Mouse (Mus musculus) gastrocnemius, postnatal 36 days (tissue): ENCODE data around the gene Cipc. TPM values are rescaled to one million over a fixed set of nuclear protein-coding genes. Genes with fewer than 3 reads are reported as not detected.
A peak's percentile ranks its signal among the peaks of the same experiment; 100 is the strongest.

Source experiments
- DNase-seq, 2 experiments: peaks; one replicate each; pipeline ENCODE4 v3.0.0; 2022
- intact Hi-C: fragments of 180-260 bp; cut with DNase I; formaldehyde crosslinking; loops from one replicate; pipeline ENCODE4 v1.15.1; 2025
- total RNA-seq, 2 experiments: library from RNA; stranded (reverse); gene quantifications; 2 replicates each; pipeline ENCODE4 v1.2.3; 2021

The Cipc gene
- total RNA-seq, 2 experiments from 2014 or later = 26.3 to 30.3 TPM

DNA sequence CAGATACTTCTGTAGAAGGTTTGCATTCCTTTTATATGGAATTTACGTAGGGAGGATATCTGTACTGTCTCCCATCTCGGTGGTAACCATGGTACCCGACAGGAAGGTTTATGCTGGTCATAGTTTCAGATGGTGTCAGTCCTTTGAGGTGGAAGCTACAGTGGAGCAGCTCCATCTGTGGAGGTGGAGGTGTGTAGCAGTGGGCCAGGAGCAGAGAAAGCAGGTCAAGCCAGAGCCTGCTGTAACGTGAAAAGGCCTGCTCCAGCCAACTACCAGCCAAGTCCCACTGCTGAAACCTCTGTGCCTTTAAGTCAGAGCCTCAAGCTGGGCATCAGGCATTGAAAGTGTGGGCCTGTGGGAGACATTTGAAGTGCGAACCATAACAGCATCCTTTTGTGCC, 11.7 kb downstream of the Cipc start:
- intact Hi-C loops = no loop called here
- DNase-seq = no peak

DNA sequence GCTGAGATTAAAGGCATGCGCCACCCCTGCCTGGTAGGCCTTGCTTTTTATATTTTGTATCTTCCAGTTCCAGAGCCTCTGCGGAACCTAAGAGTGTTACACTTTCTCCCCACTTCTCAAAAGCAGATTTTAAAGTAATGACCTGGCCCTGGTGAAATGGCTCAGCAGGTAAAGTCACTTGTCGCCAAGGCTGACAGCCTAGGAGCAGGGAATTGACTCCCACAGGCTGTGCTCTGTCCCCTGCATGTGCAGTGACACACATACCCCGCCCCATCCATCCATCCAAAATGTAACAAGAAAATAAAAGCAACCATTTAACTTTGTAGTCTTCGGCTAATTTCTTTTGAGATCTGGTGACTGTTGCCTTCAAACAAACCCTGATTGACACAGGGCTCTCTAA, 12.8 kb downstream of the Cipc start:
- no peak for DNase-seq
- intact Hi-C loops = no loop called here

DNA sequence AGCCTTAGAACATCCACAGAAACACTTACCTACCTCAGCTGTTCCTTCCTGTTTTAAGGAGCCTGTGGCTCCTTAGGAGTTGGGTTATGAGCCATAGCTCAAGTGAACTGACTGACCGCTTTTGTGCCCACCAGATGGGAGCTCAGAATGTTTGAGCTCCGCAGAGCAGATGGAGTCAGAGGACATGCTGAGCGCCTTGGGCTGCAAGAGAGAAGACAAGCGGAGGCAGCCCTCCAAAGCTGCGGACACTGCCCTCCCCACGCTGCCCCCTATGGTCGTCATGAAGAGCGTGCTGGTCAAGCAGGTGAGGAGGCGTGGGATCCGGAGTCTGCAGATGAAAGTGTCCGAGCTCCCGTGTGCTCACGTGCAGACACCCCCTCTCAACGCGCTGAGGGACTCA, 13.3 kb downstream of the Cipc start:
- intact Hi-C loops = no loop called here

DNA sequence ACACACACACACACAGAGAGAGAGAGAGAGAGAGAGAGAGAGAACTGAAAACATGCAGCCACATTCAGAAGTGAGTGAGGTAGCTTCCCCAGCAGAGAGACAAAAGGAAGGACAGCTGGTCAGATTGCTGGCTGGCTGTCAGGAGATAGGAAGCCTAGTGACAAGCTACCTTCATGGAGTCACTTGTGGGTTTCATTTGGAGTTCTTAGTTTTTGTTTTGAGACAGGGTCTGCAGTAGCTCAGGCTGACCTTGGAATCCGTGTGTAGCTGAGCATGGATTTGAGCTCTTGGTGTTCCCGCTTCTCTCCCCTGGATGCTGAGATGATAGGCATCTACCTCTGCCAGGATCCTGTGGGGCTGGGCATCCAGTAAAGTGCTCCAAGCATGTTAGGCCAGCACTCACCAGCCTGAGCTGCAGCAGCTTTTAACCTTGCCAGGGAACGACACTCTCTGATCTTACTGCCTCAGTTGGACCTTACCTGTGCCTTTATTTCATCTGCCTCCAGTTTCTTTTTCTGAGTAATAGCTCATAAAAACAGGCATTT, 14.0 kb downstream of the Cipc start:
- intact Hi-C loops = no loop called here
- DNase-seq = no peak

More for the DNA sequence above, 13.3 kb downstream of the Cipc start:
- no peak for DNase-seq

DNA sequence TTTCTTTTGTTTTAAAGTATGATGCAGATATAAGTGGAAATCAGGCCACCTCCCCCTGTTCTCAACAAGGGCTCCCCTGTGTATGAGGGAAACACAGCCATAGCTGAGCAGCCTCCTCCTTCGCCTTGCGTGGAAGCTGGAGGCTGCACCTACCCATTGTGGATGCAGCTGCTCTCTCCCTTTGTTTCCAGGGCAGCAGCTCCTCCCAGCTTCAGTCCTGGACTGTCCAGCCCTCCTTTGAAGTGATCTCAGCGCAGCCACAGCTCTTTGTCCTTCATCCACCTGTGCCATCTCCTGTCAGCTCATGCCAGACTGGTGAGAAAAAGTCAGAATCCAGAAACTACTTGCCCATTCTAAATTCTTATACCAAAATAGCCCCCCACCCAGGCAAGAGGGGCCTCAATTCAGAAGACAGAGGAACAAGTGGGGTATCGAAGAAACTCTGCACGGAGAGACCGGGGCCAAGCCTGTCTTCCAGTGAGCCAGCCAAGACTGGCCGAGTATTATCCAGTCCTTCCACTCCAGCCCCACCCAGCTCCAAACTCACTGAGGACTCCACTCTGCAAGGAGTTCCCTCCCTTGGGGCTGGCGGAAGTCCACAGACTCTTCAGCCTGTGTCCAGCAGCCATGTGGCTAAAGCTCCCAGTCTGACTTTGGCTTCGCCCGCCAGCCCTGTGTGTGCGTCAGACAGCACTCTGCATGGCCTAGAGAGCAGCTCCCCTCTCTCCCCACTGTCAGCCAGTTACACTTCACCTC, 14.9 kb downstream of the Cipc start:
- peak in 1 of 2 experiments; percentile 35 for DNase-seq

DNA sequence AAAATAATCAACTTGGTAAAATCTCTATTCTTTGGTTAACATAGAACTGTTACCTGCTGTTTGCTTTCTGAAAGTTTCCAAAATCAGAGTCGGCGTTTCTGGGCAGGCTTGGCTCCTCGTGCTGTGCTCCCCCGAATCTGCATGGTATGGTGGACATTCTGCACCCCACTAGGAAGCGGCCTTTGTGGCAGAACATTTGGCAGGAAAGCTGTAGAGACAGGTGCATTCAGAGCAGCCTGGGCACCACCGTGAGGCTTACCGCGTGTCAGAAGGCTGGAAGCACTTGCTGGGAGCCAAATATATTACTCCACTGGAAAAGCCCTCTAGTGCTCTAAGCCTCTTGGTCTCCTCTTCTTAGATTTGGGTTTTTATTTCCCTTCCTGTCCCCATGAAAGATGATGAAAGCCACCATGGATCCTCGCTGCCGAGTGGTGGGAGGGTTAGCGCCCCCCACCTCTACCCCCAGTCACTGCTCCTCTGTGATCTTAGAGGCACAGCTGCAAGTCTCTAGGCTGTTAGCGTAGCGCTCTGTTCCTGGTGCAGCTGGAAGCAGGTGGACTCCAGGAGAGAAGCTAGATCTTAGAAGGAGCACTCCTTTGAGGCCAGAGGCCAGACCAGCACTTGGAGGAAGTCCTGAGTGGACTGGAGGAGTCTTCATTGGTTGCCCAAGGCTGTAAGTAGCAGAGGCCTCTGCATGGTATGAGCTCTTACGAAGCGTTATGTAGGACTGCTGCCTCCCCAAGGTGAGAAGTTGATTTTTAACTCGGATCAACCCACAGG, 17.6 kb downstream of the Cipc start:
- intact Hi-C loops = no loop called here
- no peak for DNase-seq

More for the DNA sequence above, 14.9 kb downstream of the Cipc start:
- intact Hi-C loops = no loop called here

DNA sequence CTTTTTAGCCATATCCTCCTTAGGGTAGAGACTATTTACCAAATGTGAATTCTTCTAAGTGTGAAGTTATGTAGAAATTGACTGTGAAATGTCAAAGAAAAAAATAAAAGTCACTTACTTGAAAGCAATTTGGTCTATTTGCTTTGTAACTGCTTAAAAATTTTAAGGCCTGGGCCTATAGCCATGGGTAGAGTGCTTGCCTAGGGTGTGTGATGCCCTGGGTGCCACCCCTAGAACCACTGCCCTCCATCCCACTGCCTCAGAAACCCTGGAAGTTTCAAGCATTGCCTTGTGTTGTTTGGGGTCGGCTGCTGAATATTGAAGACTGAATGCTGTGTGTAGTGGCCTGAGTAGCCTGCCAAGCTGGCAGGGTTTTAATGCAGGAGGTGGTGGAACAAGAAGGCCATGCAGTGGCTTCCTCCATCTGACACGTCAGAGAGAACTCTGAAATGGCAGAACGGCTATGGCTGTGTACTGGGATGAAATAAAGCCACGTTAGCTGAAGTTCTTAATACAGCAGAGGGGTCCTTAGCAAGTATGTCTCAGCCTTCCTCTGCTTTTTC, 18.5 kb downstream of the Cipc start:
- intact Hi-C loops = no loop called here
- DNase-seq = no peak

DNA sequence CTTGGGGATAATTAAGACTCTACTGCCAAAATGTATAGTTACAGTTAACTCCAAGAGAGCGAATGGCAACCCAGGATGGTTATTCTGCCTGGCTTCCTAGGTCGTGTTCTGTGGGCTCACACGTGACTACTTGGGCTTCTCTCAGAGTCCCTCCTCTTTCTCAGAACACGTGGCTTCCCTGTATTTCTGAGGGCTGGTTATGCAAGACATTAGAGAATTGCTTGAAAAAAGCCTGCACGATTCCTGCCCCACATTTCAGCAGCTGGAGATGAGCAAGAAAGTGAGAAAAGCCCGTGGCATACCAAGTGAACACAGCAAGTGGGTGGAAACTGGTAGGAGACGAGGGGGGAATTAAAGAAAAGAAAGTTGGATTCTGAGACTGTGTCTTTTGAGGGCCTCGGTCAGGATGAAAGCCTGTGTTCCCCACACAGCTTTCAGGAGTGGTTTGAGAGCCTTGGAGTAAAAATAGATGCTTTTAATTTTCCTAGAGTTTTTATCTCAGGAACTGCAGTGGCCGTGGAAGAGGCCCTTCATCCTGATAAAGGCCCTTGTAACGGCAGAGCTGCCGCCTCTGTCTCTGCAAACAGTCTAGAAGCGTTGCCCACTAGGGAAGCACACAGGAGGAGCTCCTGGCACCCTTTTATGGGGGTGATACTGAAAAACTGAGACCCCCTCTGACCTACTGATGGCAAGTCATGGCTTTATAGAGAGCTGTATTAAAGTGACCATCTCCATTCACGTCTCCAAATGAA, 21.8 kb downstream of the Cipc start:
- no peak for DNase-seq
- intact Hi-C loops = no loop called here

DNA sequence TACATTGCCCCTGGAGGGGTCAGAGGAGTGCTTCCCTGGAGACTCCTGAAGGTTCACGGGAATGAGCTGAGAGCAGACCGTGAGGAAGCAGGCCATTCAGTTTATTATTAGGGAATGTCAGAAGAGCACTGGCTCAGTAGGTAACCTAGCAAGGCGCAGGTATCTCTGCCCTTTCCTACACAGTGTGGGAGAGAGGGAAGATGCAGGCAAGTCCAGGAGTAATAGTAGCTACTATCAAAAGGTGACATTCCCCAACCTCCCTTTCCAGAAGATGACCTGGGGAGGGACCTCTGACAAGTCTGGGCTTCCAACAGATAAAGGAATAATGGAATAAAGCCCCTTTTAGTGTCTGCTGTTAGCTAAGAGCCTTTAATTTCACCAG, 22.4 kb downstream of the Cipc start:
- intact Hi-C loops = no loop called here
- DNase-seq = no peak

DNA sequence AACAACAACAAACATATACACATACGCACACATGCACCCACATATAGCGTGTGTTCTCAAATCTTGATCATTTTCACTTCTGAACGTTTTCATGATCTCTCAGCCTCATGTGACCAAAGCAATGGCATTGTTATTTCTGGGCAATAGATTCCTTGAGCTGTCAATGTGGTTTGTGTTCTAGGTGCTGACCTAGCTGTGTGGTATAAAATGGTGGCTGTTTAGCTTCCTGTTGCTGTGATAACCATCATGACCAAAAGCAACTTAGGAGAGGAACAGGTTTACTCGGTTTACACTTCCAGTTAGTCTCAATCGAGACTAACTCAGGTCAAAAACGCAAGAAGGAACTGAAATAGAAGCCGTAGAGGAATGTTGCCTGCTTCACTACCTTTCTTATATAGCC, 24.2 kb downstream of the Cipc start:
- intact Hi-C loops = no loop called here
- DNase-seq = no peak

DNA sequence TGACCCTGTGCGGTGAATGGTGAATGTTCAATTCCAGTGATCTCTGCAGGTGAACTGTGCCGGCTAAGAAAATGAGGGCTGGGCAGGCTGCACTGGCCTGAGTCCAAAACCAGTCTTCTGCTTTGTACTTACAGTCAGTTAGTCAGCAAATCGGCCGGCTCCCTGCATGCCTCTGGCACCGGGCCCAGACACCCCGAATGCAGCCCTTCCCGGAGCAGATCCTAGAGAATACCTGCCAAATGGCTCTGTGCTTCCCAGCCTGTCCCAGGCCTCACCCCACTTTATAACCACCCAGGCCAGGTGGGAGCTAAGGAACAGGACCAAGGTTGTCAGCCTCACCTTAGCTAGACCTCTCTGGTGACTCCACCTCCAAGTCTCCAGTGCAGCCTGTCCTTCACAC, 26.4 kb downstream of the Cipc start:
- DNase-seq = peak; percentile 31 to 35
- intact Hi-C loops = no loop called here

DNA sequence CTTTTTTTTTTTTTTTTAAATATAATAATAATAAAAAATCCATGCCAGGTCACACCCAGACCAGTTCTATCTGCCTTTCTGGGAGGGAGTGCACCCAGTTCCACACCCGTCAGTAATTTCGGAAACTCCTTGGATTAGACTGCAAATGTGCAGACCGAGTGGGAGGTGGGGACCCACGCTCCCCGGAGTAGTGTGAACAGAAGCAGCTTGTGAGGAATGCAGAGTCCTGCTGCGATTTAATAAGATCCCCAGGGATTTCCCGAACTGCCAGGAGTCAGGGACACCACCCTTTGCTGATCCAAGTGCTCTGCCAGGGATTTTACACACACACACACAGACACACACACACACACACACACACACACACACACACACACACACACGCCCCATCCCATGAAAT, 26.9 kb downstream of the Cipc start:
- intact Hi-C loops = loop anchor here (2.0 kb wide), 1 partner anchor 205 kb away; no protein-coding TSS in a partner anchor
- DNase-seq = no peak

DNA sequence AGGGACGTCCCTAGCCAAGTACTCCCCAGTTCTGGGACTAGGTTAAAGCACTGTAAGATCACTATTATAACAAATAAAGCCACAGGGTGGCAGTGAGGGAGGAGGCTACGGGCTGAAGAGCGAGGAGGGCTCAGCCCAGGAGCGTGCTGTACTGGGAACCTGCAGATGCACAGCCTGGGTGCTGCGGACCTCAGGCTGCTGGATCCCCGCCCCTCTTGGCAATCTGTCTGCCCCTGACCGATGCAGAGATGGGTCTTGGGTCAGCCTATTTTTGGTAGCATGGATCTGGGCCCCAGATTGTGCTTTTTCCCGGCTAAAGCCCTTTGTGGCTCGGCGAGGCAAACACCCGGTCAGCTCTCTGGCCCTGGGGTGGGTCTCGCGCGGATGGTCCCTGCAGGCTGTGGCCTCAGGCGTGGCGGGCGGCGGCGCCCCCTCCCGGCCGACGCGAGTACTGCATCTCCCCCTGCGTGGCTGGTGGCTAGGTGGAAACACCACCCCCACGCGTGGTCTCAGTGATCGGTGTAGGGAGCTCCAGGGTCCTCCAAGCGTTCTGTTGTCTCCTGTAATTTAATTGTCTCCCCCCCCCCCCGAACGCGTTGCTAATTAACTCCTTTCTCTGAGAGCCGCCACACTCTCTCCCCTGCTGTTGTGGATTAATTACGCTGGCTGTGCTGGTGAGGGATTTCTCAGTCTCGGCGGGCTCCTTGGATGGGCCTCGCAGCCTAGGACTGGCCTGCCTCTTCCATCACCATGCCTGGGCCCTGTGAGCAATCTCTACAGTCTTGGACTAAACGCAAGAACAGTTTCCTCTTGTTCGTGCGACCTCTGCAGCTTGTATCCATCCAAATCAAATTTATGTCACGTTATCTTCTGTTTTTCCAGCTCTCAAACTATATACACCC, 27.8 kb downstream of the Cipc start:
- intact Hi-C loops = loop anchor here (2.0 kb wide), 1 partner anchor 206 kb away; no protein-coding TSS in a partner anchor

DNA sequence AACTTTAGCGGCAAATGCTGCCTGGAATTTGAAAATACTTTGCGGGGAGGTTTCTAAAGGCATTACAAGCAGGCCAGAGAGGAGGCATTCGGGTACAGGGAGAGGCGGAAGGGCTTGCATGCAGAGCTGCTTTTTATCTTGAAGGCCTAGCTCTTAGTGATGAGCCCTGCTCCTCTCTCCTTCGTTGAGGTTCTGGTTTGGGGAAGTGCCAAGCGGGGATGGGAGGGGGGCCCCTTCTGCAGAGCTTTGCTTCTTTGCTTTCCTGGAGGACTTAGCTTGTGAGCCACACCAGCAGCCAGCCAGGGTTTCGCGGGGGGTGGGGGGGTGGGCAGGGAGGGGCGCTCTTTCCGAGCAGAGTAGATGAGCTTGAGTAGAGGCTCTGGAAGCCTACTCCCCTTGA, 28.9 kb downstream of the Cipc start:
- intact Hi-C loops = loop anchor here (2.0 kb wide), 1 partner anchor 207 kb away; no protein-coding TSS in a partner anchor
- no peak for DNase-seq

More for the DNA sequence above, 27.8 kb downstream of the Cipc start:
- peak; percentile 58 to 75 for DNase-seq

DNA sequence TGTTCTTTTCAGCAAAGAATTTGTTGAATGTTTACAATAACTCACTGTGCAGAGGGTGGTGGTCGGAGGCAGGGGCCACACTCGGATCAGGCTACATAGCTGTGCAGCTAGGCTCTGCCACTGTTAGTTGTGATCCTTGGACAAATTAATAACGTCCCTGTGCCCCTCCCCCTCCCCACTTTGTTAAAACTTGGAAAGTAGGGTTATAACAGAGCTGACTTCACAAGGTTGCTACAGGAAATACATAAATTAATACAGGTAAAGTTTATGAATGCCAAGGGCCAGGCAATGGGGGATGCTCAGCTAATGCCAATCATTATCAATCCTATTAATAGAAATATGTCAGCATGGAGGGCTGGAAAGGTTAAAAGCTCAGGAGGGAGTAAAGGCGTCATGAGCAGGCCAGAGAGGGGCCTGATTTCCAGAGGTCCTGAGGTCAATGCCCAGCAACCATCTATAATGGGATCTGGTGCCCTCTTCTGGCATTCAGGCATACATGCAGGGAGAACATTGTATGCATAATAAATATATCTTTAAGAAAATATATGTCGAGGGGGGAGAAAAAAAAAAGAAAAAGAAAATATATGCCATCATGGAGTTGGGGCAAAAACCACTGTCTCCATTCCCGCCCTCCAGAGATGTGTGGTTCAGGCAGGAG, 29.8 kb downstream of the Cipc start:
- DNase-seq = no peak
- intact Hi-C loops = no loop called here

DNA sequence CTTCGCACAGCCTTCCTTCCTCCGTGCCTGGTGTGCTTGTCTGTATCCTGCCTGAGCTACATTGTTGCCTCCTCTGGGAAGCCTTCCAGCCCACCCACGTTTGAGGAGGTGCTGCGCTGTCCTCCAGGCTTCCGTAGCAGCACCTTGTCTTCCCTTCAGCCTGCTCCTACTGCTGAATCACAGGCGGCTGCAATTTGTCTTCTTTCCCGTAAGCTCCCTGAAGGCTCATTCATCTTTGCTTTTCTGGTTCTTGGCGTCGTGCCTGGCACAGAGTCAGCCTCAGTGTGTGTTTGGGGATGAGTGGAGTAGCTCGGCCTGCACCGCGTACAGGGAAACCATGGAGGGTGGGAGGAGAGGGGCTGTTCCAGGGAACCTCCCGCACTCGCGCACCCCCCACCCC, 31.0 kb downstream of the Cipc start:
- intact Hi-C loops = no loop called here
- DNase-seq = no peak

DNA sequence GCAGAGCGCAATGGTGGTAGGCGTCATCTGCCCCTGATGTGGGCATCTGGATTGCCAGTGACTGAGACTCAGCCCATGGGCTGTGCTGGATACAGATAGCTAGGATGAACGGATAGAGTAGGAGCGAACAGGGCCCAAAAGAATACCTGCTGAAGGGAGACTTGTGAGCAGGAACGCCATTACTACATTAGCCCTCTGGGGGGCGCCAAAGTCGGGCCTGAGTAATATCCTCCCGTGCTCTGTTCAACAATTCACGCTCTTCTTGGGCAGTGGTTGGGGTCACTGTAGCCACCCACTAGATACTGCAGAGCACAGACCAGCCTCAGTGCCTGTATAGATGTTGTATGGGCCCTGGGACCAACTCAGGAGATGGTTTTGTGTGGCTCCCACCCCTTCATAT, 34.3 kb downstream of the Cipc start:
- intact Hi-C loops = loop anchor here (5.0 kb wide), 1 partner anchor 71 kb away; no protein-coding TSS in a partner anchor
- DNase-seq = no peak

DNA sequence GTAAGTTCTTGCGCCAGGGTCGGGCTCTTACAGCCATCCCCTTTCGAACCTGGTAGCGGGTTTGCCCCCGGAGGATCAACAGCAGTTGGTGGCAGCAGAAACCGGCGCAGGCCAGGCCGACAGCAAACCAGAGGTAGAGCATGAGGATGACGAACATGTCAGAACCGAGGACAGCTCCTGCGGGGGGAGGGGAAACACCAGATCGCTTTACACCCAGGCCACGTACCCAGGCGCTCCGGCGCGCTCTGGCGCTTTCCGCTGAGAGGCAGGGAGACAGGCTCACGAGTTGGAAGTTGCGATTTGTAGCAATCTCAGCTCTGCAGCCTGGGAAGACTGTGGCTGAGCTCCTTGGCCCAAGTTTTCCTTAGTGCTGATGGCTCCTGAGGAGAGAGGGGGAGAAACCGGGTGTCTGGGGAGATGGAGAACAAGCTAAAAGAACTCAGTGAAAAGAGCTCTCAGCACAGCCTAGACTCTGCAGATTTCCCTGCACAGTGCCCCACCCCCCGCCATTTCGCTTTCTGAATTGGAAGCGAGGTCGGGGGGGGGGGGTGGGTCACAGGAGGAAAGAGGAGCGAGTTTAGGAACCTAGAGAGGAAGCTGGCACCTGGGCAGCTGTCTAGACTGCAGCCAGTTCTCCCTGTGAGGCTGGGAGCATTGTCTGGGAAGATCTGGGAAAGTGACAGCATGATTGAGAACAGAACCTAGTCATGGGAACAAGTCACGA, 36.8 kb downstream of the Cipc start:
- intact Hi-C loops = loop anchor here (5.0 kb wide), 1 partner anchor 69 kb away; no protein-coding TSS in a partner anchor
- peak; percentile 51 to 65 for DNase-seq
